Mouse (Mus musculus) heart, embryonic 14.5 days (tissue): ENCODE data around the gene Pdyn. TPM values are rescaled to one million over a fixed set of nuclear protein-coding genes. Genes with fewer than 3 reads are reported as not detected.

Experiments used
- ATAC-seq: fragments of 200-750 bp; cut with Nextera tagmentation; 2 replicates; pipeline ENCODE4 v1.8.0; 2017; ENCODE audit warnings: low read depth, moderate TSS enrichment; ENCODE audit not compliant: insufficient number of reproducible peaks, insufficient read depth, low FRiP score
- H3K27ac ChIP-seq, 2 experiments: fragments of 200-500 bp in 1 of 2; fragments of 300-500 bp in 1 of 2; sonication (generic) in 1 of 2; replicated peaks in 1 of 2; 2 replicates each; pipeline ENCODE4 v1.5.1; 2012 to 2014; ENCODE audit warnings: low read depth in 2 of 2, low read length in 2 of 2, control low read depth in 1 of 2, mild to moderate bottlenecking in 1 of 2, mixed read lengths in 1 of 2; ENCODE audit not compliant: control insufficient read depth in 1 of 2, insufficient read depth in 1 of 2
- H3K27me3 ChIP-seq: fragments of 300-500 bp; sonication (generic); 2 replicates; pipeline ENCODE4 v1.6.1; 2014; ENCODE audit warnings: mild to moderate bottlenecking, low read length, control low read depth; ENCODE audit not compliant: control insufficient read depth, insufficient read depth
- H3K36me3 ChIP-seq: fragments of 300-500 bp; sonication (generic); 2 replicates; pipeline ENCODE4 v1.6.1; 2014; ENCODE audit warnings: mild to moderate bottlenecking, control low read depth, low read length, mixed read lengths; ENCODE audit not compliant: control insufficient read depth, insufficient read depth
- H3K4me1 ChIP-seq, 2 experiments: fragments of 200-500 bp in 1 of 2; fragments of 300-500 bp in 1 of 2; sonication (generic) in 1 of 2; 2 replicates each; pipeline ENCODE4 v1.6.1; 2012 to 2014; ENCODE audit warnings: low read length in 2 of 2, control low read depth in 1 of 2, mixed read lengths in 1 of 2; ENCODE audit not compliant: control insufficient read depth in 2 of 2, insufficient read depth in 2 of 2
- H3K4me2 ChIP-seq: fragments of 300-500 bp; sonication (generic); 2 replicates; pipeline ENCODE4 v1.6.1; 2014; ENCODE audit warnings: mild to moderate bottlenecking, low read length
- H3K4me3 ChIP-seq, 2 experiments: fragments of 200-500 bp in 1 of 2; fragments of 300-500 bp in 1 of 2; sonication (generic) in 1 of 2; 2 replicates each; pipeline ENCODE4 v1.5.1; 2012 to 2014; ENCODE audit warnings: low read length in 2 of 2, mild to moderate bottlenecking in 2 of 2, control low read depth in 1 of 2, low read depth in 1 of 2, moderate library complexity in 1 of 2; ENCODE audit not compliant: control insufficient read depth in 1 of 2, insufficient read depth in 1 of 2
- H3K9ac ChIP-seq: fragments of 300-500 bp; sonication (generic); 2 replicates; pipeline ENCODE4 v1.6.1; 2014; ENCODE audit warnings: mild to moderate bottlenecking, low read length
- H3K9me3 ChIP-seq: fragments of 300-500 bp; sonication (generic); 2 replicates; pipeline ENCODE4 v1.6.1; 2016; ENCODE audit warnings: low read length, control low read depth; ENCODE audit not compliant: control insufficient read depth
- WGBS: fragments of 180-500 bp; shearing (Covaris S2); extraction: QIAGEN DNeasy Blood & Tissue Kit; methylation state at CpG from one replicate; pipeline ENCODE4 v1.1.7; 2014; 5-methylcytosine and 5-hydroxymethylcytosine counted together
- polyA plus RNA-seq: library from polyadenylated mRNA; unstranded; fragments of >200 nt; fragmentation: Nextera tagmentation; extraction: Ambion mirVana; gene quantifications from 2 replicates; pipeline ENCODE4 v1.2.1, GENCODE M21; 2014

The Pdyn gene
- polyA plus RNA-seq, 1 experiment from 2014 or later, result 0.19 TPM

DNA sequence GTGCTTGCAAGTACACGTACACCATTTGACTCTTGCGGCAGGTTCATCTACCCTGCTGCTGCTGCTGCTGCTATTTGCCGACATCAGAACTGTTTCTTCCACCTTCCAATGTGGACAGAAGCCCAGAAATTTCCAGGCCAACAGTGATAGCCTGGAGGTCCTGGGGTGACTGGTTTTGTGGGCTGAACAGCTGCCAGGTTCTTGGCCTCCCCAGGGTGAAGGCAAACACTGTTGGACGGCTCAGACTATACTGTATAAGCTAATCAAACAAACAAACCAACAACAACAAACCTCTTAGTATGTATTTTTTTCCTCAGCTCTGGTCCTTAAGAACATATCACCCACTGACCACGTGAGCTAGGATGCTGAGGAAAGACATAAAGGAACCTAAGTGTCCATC is 20.6 kb downstream of the Pdyn start:
- Histone ChIP-seq H3K9ac (no peak overlapping the region), H3K27ac (no peak overlapping the region), H3K4me1 (no peaks in the 10 kb centered on the region), H3K27me3 (0 out of 2 replicates have a peak, but pooled peaks cover 5% of the 10 kb centered on the region), H3K36me3 (no peaks in the 10 kb centered on the region), H3K9me3 (no peaks in the 10 kb centered on the region), H3K4me3 (no peak overlapping the region), H3K4me2 (no peak overlapping the region)
- ATAC-seq, result no peak
- WGBS, result 75% methylated on average over 5 of the region's 5 CpGs

GRCm38 (mm10) chr2:129677664-129678063 is 22.0 kb downstream of the Pdyn start:
- H3K4me3 ChIP-seq, result no peak overlapping the region
- ATAC-seq, result no peak
- H3K4me1 ChIP-seq, result no peaks in the 10 kb centered on the region
- H3K36me3 ChIP-seq, result no peaks in the 10 kb centered on the region
- WGBS, result 77% methylated on average over 2 of the region's 2 CpGs
- H3K4me2 ChIP-seq, result no peak overlapping the region
- H3K9me3 ChIP-seq, result no peaks in the 10 kb centered on the region
- no peak overlapping the region for H3K27ac ChIP-seq
- no peak overlapping the region for H3K9ac ChIP-seq
- H3K27me3 ChIP-seq, result 0 out of 2 replicates have a peak, but pooled peaks cover 5% of the 10 kb centered on the region

- Histone ChIP-seq H3K27me3 (0 out of 2 replicates have a peak, but pooled peaks cover 5% of the 10 kb centered on the region), H3K27ac (no peak overlapping the region), H3K36me3 (no peaks in the 10 kb centered on the region), H3K4me3 (no peak overlapping the region), H3K4me2 (no peak overlapping the region), H3K9ac (no peak overlapping the region), H3K4me1 (no peaks in the 10 kb centered on the region), H3K9me3 (no peaks in the 10 kb centered on the region)
- ATAC-seq, result no peak
- 26% methylated on average over 13 of the region's 13 CpGs for WGBS
Observed at GRCm38 (mm10) chr2:129674935-129675634, 24.6 kb downstream of the Pdyn start.

DNA sequence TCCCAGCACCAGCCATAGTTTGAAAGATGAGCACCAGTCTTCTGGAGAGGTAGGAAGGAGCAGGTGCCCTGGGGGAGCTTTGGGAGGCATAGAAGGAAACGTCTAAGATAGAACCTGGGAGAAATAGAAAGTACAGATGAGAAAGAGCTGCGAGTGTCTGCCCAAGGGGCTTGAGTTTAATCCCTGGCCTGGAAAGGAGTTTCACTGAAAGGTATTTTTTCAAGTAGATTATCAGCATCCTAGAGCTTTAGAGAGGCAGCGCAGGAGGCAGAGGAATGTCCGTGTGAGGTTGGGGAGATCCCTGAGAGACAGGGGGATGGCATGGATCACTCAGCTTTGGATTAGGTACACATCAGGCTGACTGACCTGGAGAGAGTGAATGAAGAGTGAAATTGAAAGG is 27.7 kb downstream of the Pdyn start:
- no peaks in the 10 kb centered on the region for H3K36me3 ChIP-seq
- 54% methylated on average over 4 of the region's 4 CpGs for WGBS

GRCm38 (mm10) chr2:129662484-129662883 is 37.2 kb downstream of the Pdyn start:
- Histone ChIP-seq H3K27me3 (no peaks in the 10 kb centered on the region), H3K4me3 (no peak overlapping the region), H3K9ac (no peak overlapping the region), H3K27ac (no peak overlapping the region), H3K4me1 (no peaks in the 10 kb centered on the region), H3K36me3 (no peaks in the 10 kb centered on the region), H3K9me3 (no peaks in the 10 kb centered on the region), H3K4me2 (no peak overlapping the region)
- ATAC-seq, result no peak
- 50% methylated on average over 4 of the region's 4 CpGs for WGBS

More for the DNA sequence above, 27.7 kb downstream of the Pdyn start:
- Histone ChIP-seq H3K27me3 (0 out of 2 replicates have a peak, but pooled peaks cover under 1% of the 10 kb centered on the region), H3K4me2 (no peak overlapping the region), H3K9me3 (no peaks in the 10 kb centered on the region), H3K27ac (no peak overlapping the region), H3K4me3 (no peak overlapping the region), H3K4me1 (no peaks in the 10 kb centered on the region), H3K9ac (no peak overlapping the region)
- no peak for ATAC-seq

DNA sequence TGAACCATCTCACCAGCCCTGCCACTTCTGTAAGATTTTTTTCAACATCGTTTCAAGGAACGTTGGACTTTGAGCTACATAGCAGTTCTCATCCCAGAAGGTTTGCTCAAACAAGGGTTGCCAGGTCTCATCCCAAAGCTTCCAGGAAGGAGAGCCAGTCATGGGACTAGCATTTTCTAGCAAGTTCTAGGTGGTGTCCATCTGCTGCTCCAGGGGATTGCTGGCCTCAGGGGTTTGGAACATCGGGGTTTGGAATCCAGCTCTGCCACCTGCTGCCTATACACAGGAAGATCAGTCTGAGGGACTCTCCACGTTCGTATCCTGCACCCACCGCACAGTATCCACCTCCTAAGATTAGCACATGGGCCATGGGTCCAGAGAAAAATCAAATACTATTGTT is 39.6 kb downstream of the Pdyn start:
- Histone ChIP-seq H3K4me1 (no peaks in the 10 kb centered on the region), H3K4me3 (no peak overlapping the region), H3K9me3 (no peaks in the 10 kb centered on the region), H3K27ac (no peak overlapping the region), H3K4me2 (no peak overlapping the region), H3K9ac (no peak overlapping the region), H3K27me3 (no peaks in the 10 kb centered on the region), H3K36me3 (no peaks in the 10 kb centered on the region)
- WGBS, result 50% methylated on average over 6 of the region's 6 CpGs
- no peak for ATAC-seq

GRCm38 (mm10) chr2:129658796-129659195 is 40.8 kb downstream of the Pdyn start:
- H3K4me3 ChIP-seq, result no peak overlapping the region
- no peaks in the 10 kb centered on the region for H3K4me1 ChIP-seq
- no peak overlapping the region for H3K4me2 ChIP-seq
- whole genome bisulfite sequencing, result 78% methylated on average over 4 of the region's 4 CpGs
- H3K9me3 ChIP-seq, result no peaks in the 10 kb centered on the region
- H3K36me3 ChIP-seq, result no peaks in the 10 kb centered on the region
- H3K9ac ChIP-seq, result no peak overlapping the region
- no peak overlapping the region for H3K27ac ChIP-seq
- H3K27me3 ChIP-seq, result no peaks in the 10 kb centered on the region
- ATAC-seq, result no peak

DNA sequence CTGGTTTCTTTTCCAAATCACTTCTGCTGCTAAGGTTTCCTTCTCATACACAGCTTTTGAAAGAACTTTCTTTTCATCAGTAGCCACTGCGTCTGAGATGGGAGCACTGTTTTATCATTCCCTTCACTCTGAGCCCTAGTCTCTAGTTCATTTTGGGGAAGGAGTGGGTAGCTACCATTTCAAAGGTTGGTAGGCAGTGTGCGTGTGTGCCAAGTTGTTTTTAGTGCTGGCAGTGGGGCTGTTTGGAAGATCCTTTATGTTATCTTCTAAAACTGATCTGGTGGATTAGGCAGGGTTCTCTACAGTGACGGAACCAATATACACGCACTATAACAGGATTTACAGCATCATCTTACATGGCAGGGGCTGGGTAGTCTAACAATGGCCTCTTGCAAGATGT is 44.6 kb downstream of the Pdyn start:
- Histone ChIP-seq H3K36me3 (no peaks in the 10 kb centered on the region), H3K9ac (no peak overlapping the region), H3K27ac (no peak overlapping the region), H3K4me1 (peaks cover 0 to 5% of the 10 kb centered on the region in 2 experiments; a peak in 2 of 4 replicates), H3K4me3 (no peak overlapping the region), H3K9me3 (no peaks in the 10 kb centered on the region), H3K27me3 (no peaks in the 10 kb centered on the region), H3K4me2 (no peak overlapping the region)
- no peak for ATAC-seq
- WGBS, result 85% methylated on average over 4 of the region's 4 CpGs
